Mouse (Mus musculus) cerebellum, postnatal 4 days (tissue): ENCODE results near the gene D130052B06Rik.
A peak's percentile ranks its signal among the peaks of the same experiment; 100 is the strongest.

Experiments
- DNase-seq, 2 experiments: peaks; one replicate each; pipeline ENCODE4 v3.0.0; 2022; ENCODE audit warnings: low spot score in 2 of 2, mixed read lengths in 1 of 2

D130052B06Rik gene

GRCm38 (mm10) chr11:33598986-33599385 is at the start of gene D130052B06Rik:
D130052B06Rik (plus strand) TSS chr11:33599302.
- no peak for DNase-seq

GRCm38 (mm10) chr11:33550861-33551560 is 48.1 kb upstream of the D130052B06Rik start:
- no peak for DNase-seq

- peak in 1 of 2 experiments; percentile 6 for DNase-seq
These were observed 45.0 kb upstream of the D130052B06Rik start for GRCm38 (mm10) chr11:33554123-33554522.

- DNase-seq, result no peak
These were observed 35.2 kb upstream of the D130052B06Rik start for GRCm38 (mm10) chr11:33563921-33564320.

- DNase-seq, result peak in 1 of 2 experiments; percentile 8
These were observed 28.7 kb upstream of the D130052B06Rik start for GRCm38 (mm10) chr11:33570413-33570812.

GRCm38 (mm10) chr11:33574944-33575343 is 24.2 kb upstream of the D130052B06Rik start:
- no peak for DNase-seq

- no peak for DNase-seq
These were observed 20.2 kb upstream of the D130052B06Rik start, which contains the start of gene Gabrp for GRCm38 (mm10) chr11:33578859-33579258. Gabrp (minus strand) TSS chr11:33578959.

- no peak for DNase-seq
These were observed 19.5 kb upstream of the D130052B06Rik start for GRCm38 (mm10) chr11:33579621-33580020.

GRCm38 (mm10) chr11:33586614-33587013 is 12.5 kb upstream of the D130052B06Rik start:
- DNase-seq, result no peak

- DNase-seq, result no peak
These were observed 8.3 kb upstream of the D130052B06Rik start for GRCm38 (mm10) chr11:33590771-33591170.

GRCm38 (mm10) chr11:33592826-33593225 is 6.3 kb upstream of the D130052B06Rik start:
- no peak for DNase-seq

GRCm38 (mm10) chr11:33596655-33597054 is 2.4 kb upstream of the D130052B06Rik start:
- DNase-seq, result no peak

- no peak for DNase-seq
These were observed 4.1 kb downstream of the D130052B06Rik start for GRCm38 (mm10) chr11:33603174-33603573.

- no peak for DNase-seq
These were observed 8.7 kb downstream of the D130052B06Rik start for GRCm38 (mm10) chr11:33607784-33608183.

- DNase-seq, result peak; percentile 76 to 80
These were observed 15.1 kb downstream of the D130052B06Rik start for GRCm38 (mm10) chr11:33614218-33614617.

- DNase-seq, result no peak
These were observed 28.1 kb downstream of the D130052B06Rik start for GRCm38 (mm10) chr11:33627136-33627742.

GRCm38 (mm10) chr11:33637107-33637506 is 38.0 kb downstream of the D130052B06Rik start:
- DNase-seq, result no peak

GRCm38 (mm10) chr11:33649358-33649757 is 50.3 kb downstream of the D130052B06Rik start:
- no peak for DNase-seq

- no peak for DNase-seq
These were observed 55.4 kb downstream of the D130052B06Rik start for GRCm38 (mm10) chr11:33654485-33654884.

- DNase-seq, result no peak
These were observed 56.1 kb downstream of the D130052B06Rik start for GRCm38 (mm10) chr11:33655221-33655620.

GRCm38 (mm10) chr11:33655861-33656593 is 56.9 kb downstream of the D130052B06Rik start:
- no peak for DNase-seq
